Mouse (Mus musculus) gastrocnemius, adult 2 months (tissue): ENCODE data around the gene Col24a1. TPM values are rescaled to one million over a fixed set of nuclear protein-coding genes. Genes with fewer than 3 reads are reported as not detected.

ENCODE experiments used
- DNase-seq: peaks from one replicate; pipeline ENCODE4 v3.0.0; 2022
- H3K27ac ChIP-seq: fragments of 200-600 bp; 2 replicates; pipeline ENCODE4 v1.8.1; 2022; ENCODE audit warnings: mild to moderate bottlenecking
- H3K4me3 ChIP-seq: fragments of 200-600 bp; 2 replicates; pipeline ENCODE4 v1.8.1; 2022; ENCODE audit warnings: mild to moderate bottlenecking, moderate library complexity
- CTCF ChIP-seq: fragments of 200-600 bp; IDR thresholded peaks from 2 replicates; pipeline ENCODE4 v1.8.1; 2022; ENCODE audit warnings: antibody characterized with exemption, mild to moderate bottlenecking, moderate library complexity
- intact Hi-C: fragments of 180-260 bp; cut with DNase I; formaldehyde crosslinking; loops from one replicate; pipeline ENCODE4 v1.15.1; 2025
- long read RNA-seq, 2 experiments: library from polyadenylated mRNA; stranded (forward); transcript quantifications; one replicate each; pipeline ENCODE4 v2.0.0; 2021
- total RNA-seq, 2 experiments: library from RNA; stranded (reverse); gene quantifications; 2 replicates each; pipeline ENCODE4 v1.2.3; 2021

Gene Col24a1
- total RNA-seq = 1 to 10 TPM; 1.8 to 2.4 TPM
- long read RNA-seq, experiment 1 = 0 reads
- long read RNA-seq, experiment 2 = 0 reads

DNA sequence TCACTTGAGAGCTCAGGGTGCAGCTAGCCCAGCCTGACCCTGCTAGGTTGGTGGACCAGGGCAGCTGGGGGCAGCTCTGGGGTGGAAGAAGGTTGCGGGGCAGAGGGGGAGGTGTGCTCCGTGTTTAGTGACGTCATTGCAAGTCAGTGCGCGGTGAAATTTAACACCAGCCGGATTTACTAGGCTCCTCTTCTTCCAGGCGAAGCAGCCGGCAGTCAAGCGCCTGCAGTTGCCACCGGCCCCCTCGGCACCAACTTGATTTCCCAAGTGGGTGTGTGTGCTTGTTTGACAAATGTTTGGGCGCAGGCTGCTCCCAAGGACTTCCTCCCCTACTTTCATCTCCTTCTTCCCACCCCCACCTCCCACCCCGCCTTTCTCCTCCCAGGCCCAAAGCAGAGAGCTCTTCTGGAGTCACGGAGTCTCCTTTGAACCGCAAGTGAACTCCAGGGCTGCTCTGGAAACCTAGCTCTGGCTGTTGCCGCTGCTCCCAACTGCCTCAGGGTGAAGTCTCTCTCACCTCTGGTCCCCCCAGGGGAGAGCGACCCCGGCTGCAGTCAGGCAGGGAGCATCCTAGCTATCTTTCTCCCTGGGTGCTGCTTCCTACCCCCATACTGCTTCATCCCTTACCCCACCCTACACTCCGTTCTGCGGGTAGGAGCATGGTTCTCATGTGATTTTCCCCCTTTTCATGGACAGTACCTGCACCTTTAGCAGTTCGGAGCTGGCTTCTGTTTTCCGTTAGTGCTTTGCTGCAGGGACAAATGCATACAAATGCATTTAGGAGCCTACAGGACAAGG lies at the start of gene Col24a1:
Gene Col24a1 (plus strand): TSS at position 136 of the 798 bp plus-strand sequence.
- intact Hi-C loops = loop anchor here (10.0 kb wide), 1 partner anchor 138 kb away; no protein-coding TSS in a partner anchor
- TF ChIP-seq CTCF = no peak
- H3K4me3 ChIP-seq = peak within 1 kb of the TSS; percentile 70
- peak; percentile 47 for DNase-seq
- peak within 1 kb of the TSS; percentile 56 for H3K27ac ChIP-seq

- no peak for TF ChIP-seq CTCF
- intact Hi-C loops = no loop called here
- no peak overlapping the region for H3K27ac ChIP-seq
- H3K4me3 ChIP-seq = no peak overlapping the region
- DNase-seq = no peak
Observed at GRCm38 (mm10) chr3:145248040-145248439, 44.2 kb upstream of the Col24a1 start.

GRCm38 (mm10) chr3:145253066-145253465 lies 39.2 kb upstream of the Col24a1 start:
- intact Hi-C loops = no loop called here
- H3K27ac ChIP-seq = no peak overlapping the region
- TF ChIP-seq CTCF = no peak
- no peak overlapping the region for H3K4me3 ChIP-seq
- no peak for DNase-seq

- no peak for DNase-seq
- TF ChIP-seq CTCF = no peak
- H3K27ac ChIP-seq = no peak overlapping the region
- intact Hi-C loops = no loop called here
- no peak overlapping the region for H3K4me3 ChIP-seq
Observed at GRCm38 (mm10) chr3:145254764-145255396, 37.4 kb upstream of the Col24a1 start.

GRCm38 (mm10) chr3:145256647-145257046 lies 35.6 kb upstream of the Col24a1 start:
- intact Hi-C loops = no loop called here
- Histone ChIP-seq H3K4me3 (no peak overlapping the region), H3K27ac (no peak overlapping the region)
- DNase-seq = no peak
- no peak for TF ChIP-seq CTCF

DNA sequence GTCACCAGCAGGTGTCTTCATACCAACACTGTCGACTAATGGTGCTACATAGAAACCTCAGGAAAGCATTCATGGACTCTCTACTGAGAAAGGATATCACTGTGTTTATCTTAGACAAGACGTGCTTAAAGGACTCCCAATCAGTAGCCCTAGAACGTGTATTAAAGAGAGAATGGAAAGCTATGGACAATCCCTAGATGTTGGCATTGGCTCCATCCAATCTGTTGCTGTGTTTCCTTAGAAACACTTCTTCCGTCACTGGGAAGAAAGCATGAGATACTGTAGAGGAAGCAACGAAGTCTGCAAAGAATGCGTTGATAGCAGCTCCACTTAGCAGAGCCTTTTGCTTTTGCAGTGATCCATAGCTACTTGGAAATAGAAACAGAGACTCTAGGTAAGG lies 32.6 kb upstream of the Col24a1 start:
- no peak for DNase-seq
- no peak overlapping the region for H3K27ac ChIP-seq
- intact Hi-C loops = no loop called here
- TF ChIP-seq CTCF = no peak
- no peak overlapping the region for H3K4me3 ChIP-seq

GRCm38 (mm10) chr3:145263131-145263530 lies 29.1 kb upstream of the Col24a1 start:
- DNase-seq = no peak
- Histone ChIP-seq H3K27ac (no peak overlapping the region), H3K4me3 (no peak overlapping the region)
- intact Hi-C loops = no loop called here
- TF ChIP-seq CTCF = no peak

GRCm38 (mm10) chr3:145268066-145268465 lies 24.2 kb upstream of the Col24a1 start:
- Histone ChIP-seq H3K4me3 (no peak overlapping the region), H3K27ac (no peak overlapping the region)
- no peak for DNase-seq
- intact Hi-C loops = no loop called here
- TF ChIP-seq CTCF = no peak

GRCm38 (mm10) chr3:145274191-145274590 lies 18.1 kb upstream of the Col24a1 start:
- Histone ChIP-seq H3K4me3 (no peak overlapping the region), H3K27ac (no peak overlapping the region)
- intact Hi-C loops = no loop called here
- TF ChIP-seq CTCF = no peak
- DNase-seq = no peak

- H3K27ac ChIP-seq = peak overlapping the region; percentile 56
- DNase-seq = peak; percentile 18
- intact Hi-C loops = loop anchor here (10.0 kb wide), 1 partner anchor 138 kb away; no protein-coding TSS in a partner anchor
- H3K4me3 ChIP-seq = peak overlapping the region; percentile 70
- TF ChIP-seq CTCF = no peak
Observed at GRCm38 (mm10) chr3:145293207-145293606, 935 bp downstream of the Col24a1 start.

DNA sequence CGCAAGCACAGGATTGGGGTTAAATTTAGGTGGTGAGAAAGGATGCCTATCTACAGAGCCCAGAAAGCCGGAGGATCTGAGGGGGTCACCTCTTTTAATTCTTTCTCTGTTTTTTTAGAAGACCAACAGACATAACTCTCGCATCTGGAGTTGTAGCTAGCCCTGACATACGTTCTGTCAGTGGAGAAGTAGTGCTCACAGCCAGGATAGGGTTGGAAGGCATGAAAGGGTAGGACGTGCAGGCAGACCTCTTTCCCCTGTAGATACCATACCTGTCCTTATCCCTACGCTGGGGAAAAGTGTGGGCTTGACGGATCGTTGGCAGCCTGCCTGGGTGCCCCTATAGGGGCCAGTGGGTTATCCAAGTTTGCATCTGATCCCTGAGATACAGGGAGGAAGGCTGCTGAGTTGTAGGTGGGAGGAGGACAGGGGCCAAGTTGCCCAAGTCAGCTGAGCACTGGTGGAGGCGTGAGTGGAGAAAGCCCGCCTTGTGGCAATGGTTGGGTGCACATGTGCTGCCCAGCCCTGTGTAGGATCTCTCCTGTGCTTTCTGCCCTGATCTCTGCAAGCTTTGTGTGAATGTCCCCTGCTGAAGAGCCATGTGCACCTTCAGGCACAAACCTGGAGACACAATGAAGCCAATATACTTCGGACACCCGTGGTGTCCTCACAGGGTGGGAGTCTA lies 1.5 kb downstream of the Col24a1 start:
- intact Hi-C loops = loop anchor here (10.0 kb wide), 1 partner anchor 139 kb away; no protein-coding TSS in a partner anchor
- peak; percentile 19 for DNase-seq
- peak overlapping the region; percentile 56 for H3K27ac ChIP-seq
- peak overlapping the region; percentile 70 for H3K4me3 ChIP-seq
- no peak for TF ChIP-seq CTCF

GRCm38 (mm10) chr3:145299980-145300591 lies 7.8 kb downstream of the Col24a1 start:
- intact Hi-C loops = loop anchor here (10.0 kb wide), 1 partner anchor 145 kb away; no protein-coding TSS in a partner anchor
- H3K4me3 ChIP-seq = no peak overlapping the region
- DNase-seq = no peak
- no peak overlapping the region for H3K27ac ChIP-seq
- no peak for TF ChIP-seq CTCF
